Mouse (Mus musculus): ENCODE data around the gene Prl8a1.

The Prl8a1 gene

DNA sequence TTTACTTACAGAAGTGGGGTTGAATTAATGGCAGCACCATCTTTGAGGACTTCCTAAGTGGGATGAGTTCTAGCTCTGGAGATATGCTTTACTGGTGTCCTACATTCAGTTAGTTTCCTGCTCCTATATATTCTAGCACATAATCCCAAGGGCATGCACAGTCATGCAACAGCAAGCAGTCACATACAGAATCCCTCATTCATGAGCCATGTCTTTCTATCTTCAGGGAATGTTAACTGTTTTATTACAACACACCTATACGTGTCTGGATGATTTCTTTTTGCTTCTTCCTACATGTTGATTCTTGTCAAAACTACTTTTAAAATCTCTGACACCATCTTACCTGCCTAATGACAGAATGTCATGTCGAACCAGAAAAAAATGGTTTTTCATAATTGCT, at the start of gene Prl8a1:
TSS of gene Prl8a1 (minus strand) at position 101 of the 400 bp plus-strand sequence.
- DNase-seq, result no peak

DNA sequence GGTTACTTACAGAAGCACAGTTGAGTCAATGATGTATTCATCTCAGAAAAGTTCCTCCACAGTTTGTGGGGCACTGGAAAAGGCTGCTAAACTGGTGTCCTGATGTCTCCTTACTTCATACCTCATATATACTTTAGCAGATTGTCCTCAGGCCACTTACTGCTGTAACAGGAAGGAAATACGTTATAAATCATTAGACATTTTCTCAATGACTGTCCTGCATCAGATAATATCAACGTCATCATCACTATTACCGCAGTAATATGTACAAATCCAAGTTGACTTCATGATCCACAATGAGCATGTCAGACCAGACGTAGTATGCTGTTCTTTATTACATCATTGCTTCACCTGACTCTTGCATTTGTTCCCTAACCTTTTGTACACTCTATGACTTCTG, 28.5 kb upstream of the Prl8a1 start, which contains the start of gene Prl7b1:
TSS of gene Prl7b1 (minus strand) at position 101 of the 400 bp plus-strand sequence.
- no peak for DNase-seq

DNA sequence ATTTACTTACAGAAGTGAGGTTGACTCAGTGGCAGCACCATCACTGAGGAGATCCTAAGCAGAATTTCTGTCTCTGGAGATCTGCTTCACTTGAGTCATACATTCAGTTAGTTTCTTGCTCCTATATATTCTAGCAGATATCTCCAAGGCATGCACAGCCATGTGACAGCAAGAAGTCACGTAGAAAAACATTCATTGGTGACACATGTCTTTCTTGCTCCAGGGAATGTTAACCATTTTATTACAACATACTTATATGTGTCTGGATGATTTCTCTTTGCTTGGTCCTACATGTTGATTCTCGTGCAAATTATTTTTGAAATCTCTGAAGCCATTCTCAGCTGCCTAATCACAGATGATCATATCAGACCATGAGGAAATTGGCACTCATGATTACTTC, 17.5 kb downstream of the Prl8a1 start, which contains the start of gene Prl8a9:
TSS of gene Prl8a9 (minus strand) at position 101 of the 400 bp plus-strand sequence.
- DNase-seq, result no peak

DNA sequence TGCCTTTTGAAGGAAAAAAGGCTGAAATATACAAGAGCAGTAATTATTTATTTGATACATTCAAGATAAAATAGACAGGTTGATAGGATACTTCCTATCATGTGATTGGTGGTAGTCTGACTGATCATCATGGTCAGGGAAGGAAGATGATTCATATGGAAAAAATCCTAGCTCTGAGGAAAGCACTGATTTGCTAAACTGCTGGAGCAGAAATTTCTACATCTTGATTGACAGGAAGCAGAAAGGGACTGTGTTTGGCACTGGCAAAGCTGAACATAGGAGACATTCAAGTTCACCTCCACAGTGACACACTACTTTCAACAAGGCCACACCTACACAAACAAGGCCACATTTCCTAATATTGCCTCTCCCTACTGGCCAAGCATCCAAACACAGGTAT, 28.6 kb downstream of the Prl8a1 start:
- DNase-seq, result no peak
